Mouse (Mus musculus) liver, postnatal 0 days (tissue): ENCODE measurements around the gene Slc38a3. TPM values are rescaled to one million over a fixed set of nuclear protein-coding genes. Genes with fewer than 3 reads are reported as not detected.
A peak's percentile ranks its signal among the peaks of the same experiment; 100 is the strongest.

Source experiments
- ATAC-seq: fragments of 200-750 bp; cut with Nextera tagmentation; 2 replicates; pipeline ENCODE4 v1.8.0; 2017; ENCODE audit warnings: mild to moderate bottlenecking, moderate library complexity
- DNase-seq: peaks from one replicate; pipeline ENCODE4 v3.0.0-alpha.2; 2016
- H3K27ac ChIP-seq: fragments of 300-500 bp; sonication (generic); 2 replicates; pipeline ENCODE4 v1.5.1; 2014; ENCODE audit warnings: antibody characterized with exemption, moderate library complexity, mild to moderate bottlenecking, low read depth
- H3K27me3 ChIP-seq: fragments of 300-500 bp; sonication (generic); 2 replicates; pipeline ENCODE4 v1.6.1; 2014; ENCODE audit warnings: low read length, control low read depth, mixed read lengths; ENCODE audit not compliant: insufficient read depth
- H3K36me3 ChIP-seq: fragments of 300-500 bp; sonication (generic); replicated peaks from 2 replicates; pipeline ENCODE4 v1.6.1; 2014; ENCODE audit warnings: mild to moderate bottlenecking, control low read depth, low read length, moderate library complexity, mixed read lengths; ENCODE audit not compliant: insufficient read depth
- H3K4me1 ChIP-seq: fragments of 300-500 bp; sonication (generic); 2 replicates; pipeline ENCODE4 v1.6.1; 2014; ENCODE audit warnings: antibody characterized with exemption, mild to moderate bottlenecking, control low read depth; ENCODE audit not compliant: insufficient read depth
- H3K4me2 ChIP-seq: fragments of 300-500 bp; sonication (generic); 2 replicates; pipeline ENCODE4 v1.6.1; 2014; ENCODE audit warnings: low read depth, mild to moderate bottlenecking, low read length, moderate library complexity, mixed read lengths
- H3K4me3 ChIP-seq: fragments of 300-500 bp; sonication (generic); 2 replicates; pipeline ENCODE4 v1.5.1; 2014; ENCODE audit warnings: low read depth, low read length
- H3K9ac ChIP-seq: fragments of 300-500 bp; sonication (generic); replicated peaks from 2 replicates; pipeline ENCODE4 v1.6.1; 2014; ENCODE audit warnings: mild to moderate bottlenecking, moderate library complexity
- H3K9me3 ChIP-seq: fragments of 300-500 bp; sonication (generic); 2 replicates; pipeline ENCODE4 v1.6.1; 2016; ENCODE audit warnings: mild to moderate bottlenecking, control low read depth, low read length, mixed read lengths
- CTCF ChIP-seq: sonication (generic); IDR thresholded peaks from 2 replicates; pipeline ENCODE4 v1.5.1; 2016; ENCODE audit warnings: antibody characterized with exemption, low read depth
- EP300 ChIP-seq: IDR thresholded peaks from 2 replicates; pipeline ENCODE4 v1.6.1; 2016; ENCODE audit warnings: antibody characterized with exemption, low read depth, mild to moderate bottlenecking
- WGBS: fragments of 180-500 bp; shearing (Covaris S2); extraction: QIAGEN DNeasy Blood & Tissue Kit; methylation state at CpG from one replicate; pipeline ENCODE4 v1.1.7; 2014; ENCODE audit not compliant: insufficient replicate concordance; 5-methylcytosine and 5-hydroxymethylcytosine counted together
- polyA plus RNA-seq: library from polyadenylated mRNA; unstranded; fragments of >200 nt; fragmentation: Nextera tagmentation; extraction: Ambion mirVana; gene quantifications from 2 replicates; pipeline ENCODE4 v1.2.1, GENCODE M21; 2015

Gene Slc38a3
- polyA plus RNA-seq, 1 experiment from 2014 or later = 147 TPM

DNA sequence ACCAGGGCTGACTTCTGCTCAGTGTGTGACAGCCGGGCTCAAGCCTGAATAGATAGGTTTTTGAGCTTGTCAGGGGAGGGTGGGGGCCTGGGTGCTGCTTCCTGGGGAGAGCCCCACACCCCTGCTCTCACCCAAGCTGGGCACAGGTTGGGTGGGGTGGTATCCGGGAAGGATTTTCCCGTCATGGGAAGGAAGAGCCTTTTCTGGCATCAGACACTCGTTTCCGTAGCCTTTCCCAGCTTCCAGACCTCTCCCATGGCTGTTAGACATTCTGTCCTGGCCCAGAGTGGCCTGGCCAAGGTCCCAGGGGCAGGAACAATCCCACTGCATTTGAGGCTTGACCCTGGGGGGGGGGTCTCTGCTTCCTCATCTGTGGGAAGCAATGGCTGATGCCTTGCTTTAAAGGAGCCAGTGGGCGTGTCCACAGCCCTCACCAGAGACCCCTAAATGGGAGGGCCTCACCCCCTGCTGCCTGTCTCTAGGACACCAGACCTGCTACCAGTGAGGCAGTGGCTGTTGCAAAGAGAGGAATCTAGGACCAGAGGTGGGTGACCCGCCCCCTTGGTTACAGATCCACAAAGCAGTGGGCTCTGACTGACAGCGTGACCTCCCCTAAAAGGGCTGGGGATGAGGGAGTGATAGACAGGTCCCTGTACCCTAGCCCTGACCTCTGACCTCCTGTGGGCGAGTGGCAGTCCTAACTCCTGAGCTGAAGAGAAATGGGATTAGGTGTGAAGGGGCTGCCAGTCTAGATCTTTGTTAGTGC lies 27.7 kb upstream of the Slc38a3 start:
- H3K9ac ChIP-seq = no peak overlapping the region
- no peaks in the 10 kb centered on the region for H3K36me3 ChIP-seq
- TF ChIP-seq EP300 (no peak), CTCF (no peak)
- H3K27me3 ChIP-seq = no peaks in the 10 kb centered on the region; the same call in 1 of the 2 replicates
- WGBS = 60% methylated on average over 9 of the region's 9 CpGs
- peaks cover 8% of the 10 kb centered on the region for H3K4me1 ChIP-seq
- no peaks in the 10 kb centered on the region for H3K9me3 ChIP-seq
- DNase-seq = no peak
- peak overlapping the region; percentile 29; the same call in 1 of the 2 replicates for H3K27ac ChIP-seq
- ATAC-seq = no peak
- H3K4me3 ChIP-seq = no peak overlapping the region
- H3K4me2 ChIP-seq = no peak overlapping the region

DNA sequence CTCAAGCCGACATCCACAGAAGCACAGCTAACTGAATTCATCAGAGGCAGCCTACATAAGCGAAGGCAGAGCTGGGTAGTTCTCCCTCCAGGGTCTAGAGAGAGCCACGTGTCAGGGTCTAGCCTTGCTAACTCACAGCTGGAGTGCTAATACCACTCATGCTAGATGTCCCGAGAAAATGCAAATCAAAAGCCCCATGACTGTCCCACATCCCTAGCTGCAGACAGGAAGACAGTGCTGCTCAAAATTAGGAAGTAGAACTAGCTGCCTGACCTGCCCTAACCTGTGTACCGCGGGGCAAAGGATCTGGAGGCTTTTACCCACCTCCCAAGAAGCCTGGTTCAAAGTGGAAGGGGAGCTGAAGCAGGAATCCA lies 26.8 kb upstream of the Slc38a3 start:
- Histone ChIP-seq H3K9me3 (no peaks in the 10 kb centered on the region), H3K4me1 (peaks cover 8% of the 10 kb centered on the region), H3K27me3 (no peaks in the 10 kb centered on the region; the same call in 1 of the 2 replicates), H3K4me3 (no peak overlapping the region), H3K36me3 (no peaks in the 10 kb centered on the region), H3K27ac (peak overlapping the region; percentile 48), H3K9ac (no peak overlapping the region), H3K4me2 (no peak overlapping the region)
- DNase-seq = no peak
- TF ChIP-seq CTCF (no peak), EP300 (no peak)
- ATAC-seq = no peak
- 20% methylated on average over 6 of the region's 6 CpGs for WGBS

DNA sequence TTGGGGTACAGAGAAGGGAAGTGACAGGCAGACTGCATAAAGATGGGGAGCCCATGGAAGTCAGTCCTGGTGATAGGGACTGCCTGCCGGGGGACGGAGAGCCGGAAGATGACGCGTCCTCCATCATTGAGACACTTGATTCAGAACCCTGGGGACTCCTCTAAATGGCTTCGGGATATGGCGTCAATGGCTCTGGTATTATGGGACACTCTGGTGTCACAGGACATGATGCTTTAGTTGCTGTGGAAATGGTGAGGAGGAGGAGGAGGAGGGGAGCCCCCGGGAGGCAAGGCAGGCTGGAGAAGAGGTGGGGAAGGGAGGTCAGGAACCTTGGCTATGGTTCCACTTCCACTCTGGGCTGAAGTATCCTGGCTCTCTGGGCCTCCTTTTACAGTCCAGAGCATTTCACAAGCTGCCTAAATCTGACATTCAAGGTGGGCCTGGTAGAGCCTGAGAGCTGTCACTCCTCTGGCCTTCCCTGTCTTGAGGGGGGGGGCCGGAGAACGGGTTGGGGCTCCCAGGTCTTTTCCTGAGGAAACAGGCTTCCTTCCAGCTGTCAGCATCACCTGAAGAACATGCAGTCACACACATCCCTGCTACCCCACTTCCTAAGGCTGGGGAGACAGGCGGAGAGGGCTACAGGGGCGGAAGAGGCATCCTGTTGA lies 26.2 kb upstream of the Slc38a3 start:
- Histone ChIP-seq H3K9me3 (no peaks in the 10 kb centered on the region), H3K4me2 (no peak overlapping the region), H3K4me3 (no peak overlapping the region), H3K4me1 (peaks cover 8% of the 10 kb centered on the region), H3K27ac (peak overlapping the region; percentile 48; the same call in 1 of the 2 replicates), H3K36me3 (no peaks in the 10 kb centered on the region), H3K27me3 (no peaks in the 10 kb centered on the region; the same call in 1 of the 2 replicates), H3K9ac (no peak overlapping the region)
- WGBS = 69% methylated on average over 12 of the region's 12 CpGs
- TF ChIP-seq CTCF (no peak), EP300 (no peak)
- ATAC-seq (no peak), DNase-seq (no peak)

DNA sequence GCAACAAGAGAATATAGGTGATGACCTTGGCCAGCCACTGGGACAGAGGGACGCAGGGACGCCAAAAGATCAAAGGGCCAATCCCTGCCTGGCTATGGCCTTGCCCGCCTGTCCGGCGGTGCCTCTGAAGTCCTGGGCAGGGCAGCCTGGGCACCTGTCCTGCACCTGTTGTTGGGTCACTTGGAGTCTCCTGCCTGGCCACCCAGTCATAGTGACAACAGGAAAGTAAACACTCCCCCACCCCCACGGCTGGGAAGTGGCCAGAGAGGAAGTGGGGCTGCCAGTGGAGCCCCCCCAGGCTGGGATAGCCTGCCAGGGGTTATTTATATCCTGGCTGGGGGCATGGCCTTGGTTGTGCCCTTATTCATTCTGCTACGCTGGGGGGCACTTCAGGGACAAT lies 25.3 kb upstream of the Slc38a3 start:
- Histone ChIP-seq H3K9ac (no peak overlapping the region), H3K36me3 (no peaks in the 10 kb centered on the region), H3K27me3 (no peaks in the 10 kb centered on the region; the same call in 1 of the 2 replicates), H3K9me3 (no peaks in the 10 kb centered on the region), H3K4me3 (no peak overlapping the region), H3K27ac (no peak overlapping the region), H3K4me2 (no peak overlapping the region), H3K4me1 (peaks cover 8% of the 10 kb centered on the region)
- no peak for TF ChIP-seq CTCF
- TF ChIP-seq EP300 = no peak
- WGBS = 40% methylated on average over 7 of the region's 7 CpGs
- peak; percentile 81 for ATAC-seq
- no peak for DNase-seq

DNA sequence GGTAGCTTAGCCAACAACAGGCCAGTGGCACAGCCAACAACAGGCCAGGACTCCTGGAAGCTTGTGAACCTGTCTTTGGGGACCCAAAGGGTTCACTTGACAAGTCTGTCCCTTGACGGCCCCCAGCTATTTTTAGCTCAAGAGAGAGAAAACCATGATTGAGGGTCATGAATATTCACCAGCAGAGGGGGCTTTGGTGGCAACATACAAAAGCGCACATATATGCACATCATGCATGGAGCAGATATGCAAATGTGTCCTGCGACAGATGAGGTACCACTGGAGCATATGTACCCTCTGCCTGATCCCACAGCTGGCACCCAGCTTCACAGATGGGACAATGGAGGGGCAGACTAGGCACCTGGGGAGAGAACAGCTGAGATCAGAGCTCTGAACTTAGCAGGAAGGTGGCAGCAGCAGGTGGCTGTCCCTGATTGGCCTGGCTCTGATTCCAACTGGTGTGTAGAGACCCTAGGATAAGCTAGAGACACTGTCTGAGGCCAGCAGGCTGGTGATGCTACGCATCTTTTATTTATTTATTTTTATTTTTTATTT lies 24.2 kb upstream of the Slc38a3 start:
- WGBS = 54% methylated on average over 4 of the region's 4 CpGs
- no peak overlapping the region for H3K9ac ChIP-seq
- no peaks in the 10 kb centered on the region for H3K9me3 ChIP-seq
- ATAC-seq = no peak
- H3K4me2 ChIP-seq = no peak overlapping the region
- 0 out of 2 replicates have a peak, but pooled peaks cover 2% of the 10 kb centered on the region for H3K27me3 ChIP-seq
- no peaks in the 10 kb centered on the region for H3K36me3 ChIP-seq
- DNase-seq = no peak
- peaks cover 8% of the 10 kb centered on the region for H3K4me1 ChIP-seq
- H3K4me3 ChIP-seq = no peak overlapping the region
- H3K27ac ChIP-seq = no peak overlapping the region
- TF ChIP-seq EP300 = no peak
- TF ChIP-seq CTCF = peak; percentile 29

DNA sequence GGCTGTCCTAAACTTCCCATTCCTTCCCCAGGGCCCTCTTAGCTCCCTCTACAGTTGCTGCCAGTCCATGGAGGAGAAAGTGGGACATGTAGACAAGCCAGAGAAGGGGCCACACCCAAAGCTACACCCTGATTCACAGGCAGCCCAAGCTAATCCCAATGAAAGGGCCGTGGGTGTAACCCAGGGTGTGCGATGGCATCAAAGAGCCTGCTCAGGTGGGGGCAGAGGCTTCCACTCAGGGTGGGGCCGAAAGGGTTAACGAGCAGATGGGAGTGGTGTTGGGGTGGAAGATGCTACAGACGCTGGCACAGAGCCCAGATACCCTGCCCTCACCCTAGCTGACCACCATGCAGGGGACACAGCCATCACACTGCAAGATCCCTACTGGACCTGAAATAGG lies 23.5 kb upstream of the Slc38a3 start:
- Histone ChIP-seq H3K4me2 (no peak overlapping the region), H3K9ac (no peak overlapping the region), H3K36me3 (no peaks in the 10 kb centered on the region), H3K27ac (no peak overlapping the region), H3K4me1 (peaks cover 8% of the 10 kb centered on the region), H3K4me3 (no peak overlapping the region), H3K9me3 (no peaks in the 10 kb centered on the region), H3K27me3 (0 out of 2 replicates have a peak, but pooled peaks cover 5% of the 10 kb centered on the region)
- TF ChIP-seq EP300 (no peak), CTCF (no peak)
- DNase-seq (no peak), ATAC-seq (no peak)
- 66% methylated on average over 5 of the region's 5 CpGs for WGBS
